Mouse (Mus musculus) adipocyte (in vitro differentiated cells): Measurements from ENCODE around the gene Slk.

Experiments used
- DNase-seq: peaks from one replicate; pipeline ENCODE4 v3.0.0-alpha.2; 2016; ENCODE audit warnings: low spot score

Slk gene

DNA sequence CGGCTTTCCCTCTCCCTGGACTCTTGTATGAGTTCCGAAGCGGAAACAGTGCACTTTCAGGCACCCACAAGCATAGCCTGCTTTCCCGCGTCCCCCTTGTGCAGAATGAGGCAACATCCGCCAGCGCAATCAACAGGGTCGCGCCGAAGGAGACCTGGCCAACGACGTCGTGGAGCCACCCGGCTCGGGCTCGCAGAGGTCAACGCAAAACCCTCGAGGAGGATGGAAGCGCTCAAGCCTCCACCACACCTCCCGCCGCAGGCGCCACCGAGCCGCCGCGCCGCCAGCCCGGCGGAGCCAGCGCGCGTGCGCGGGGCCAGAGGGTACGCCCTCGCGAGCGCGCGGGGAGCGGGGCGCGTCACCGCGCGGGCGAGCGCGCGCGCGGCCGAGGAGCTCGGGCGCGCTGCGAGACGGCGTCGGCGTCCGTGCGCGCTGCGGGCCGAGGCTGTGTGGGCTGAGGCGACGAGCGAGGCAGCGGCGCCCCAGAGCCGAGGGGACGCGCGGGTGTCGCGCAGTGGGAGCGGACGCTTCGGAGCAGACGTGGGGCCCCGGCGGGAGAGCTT is at the start of gene Slk:
TSS of gene Slk (plus strand) at position 454 of the 563 bp plus-strand sequence.
- DNase-seq = peak; percentile 82

DNA sequence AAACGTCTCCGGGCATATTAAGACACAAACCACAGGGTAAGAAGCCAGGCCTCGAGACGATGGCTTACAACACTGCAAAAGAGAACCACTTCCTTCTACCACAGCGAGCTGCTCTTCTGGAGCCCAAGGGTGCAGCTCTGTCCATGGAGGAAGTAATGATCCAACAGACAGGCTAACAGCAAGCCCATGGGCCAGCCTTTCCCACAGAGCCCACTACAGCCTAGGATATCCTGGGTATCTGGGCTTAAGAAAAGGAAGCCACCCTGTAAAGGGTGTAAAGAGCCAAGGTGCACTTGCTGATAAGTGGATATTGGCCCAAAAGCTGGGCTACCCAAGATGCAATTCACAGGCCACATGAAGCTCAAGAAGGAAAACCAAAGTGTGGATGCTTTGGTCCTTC is 48.2 kb upstream of the Slk start:
- DNase-seq = no peak

DNA sequence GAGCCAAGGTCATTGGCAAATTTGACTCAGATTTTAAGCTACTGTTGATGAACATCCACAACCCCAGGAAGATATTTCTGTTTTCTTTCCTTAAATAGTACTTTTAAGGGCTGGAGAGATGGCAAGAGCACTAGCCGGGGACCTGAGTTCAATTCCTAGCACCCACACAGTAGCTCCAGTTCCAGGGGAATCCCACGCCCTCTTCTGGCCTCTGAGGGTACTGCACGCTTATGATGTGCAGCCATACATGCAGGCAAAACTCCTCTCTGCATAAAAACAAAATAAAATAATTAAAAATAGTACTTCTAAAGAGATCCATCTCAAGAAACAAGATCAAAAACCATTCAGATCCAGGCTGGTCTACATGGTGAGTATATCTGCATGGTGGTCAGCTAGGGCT is 47.0 kb upstream of the Slk start:
- no peak for DNase-seq

DNA sequence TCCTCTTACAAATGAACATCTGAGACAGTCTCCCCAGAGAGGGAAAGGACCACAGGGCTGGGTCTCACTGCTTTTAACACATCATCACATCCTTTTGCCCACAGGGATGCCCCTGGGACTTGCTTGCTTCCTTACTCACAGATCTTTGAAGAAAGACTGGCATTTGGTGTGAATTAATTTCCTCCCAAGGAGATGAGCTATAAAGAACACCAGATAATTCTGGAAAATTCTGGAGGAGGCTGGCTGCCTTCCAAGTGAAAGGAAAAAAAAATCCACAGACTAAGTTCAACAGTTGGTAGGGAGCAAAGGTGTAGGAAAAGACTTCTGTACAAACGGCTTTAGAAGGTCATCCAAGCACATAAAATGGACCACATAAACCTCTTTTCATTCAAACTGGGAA is 45.3 kb upstream of the Slk start:
- DNase-seq = peak; percentile 58

DNA sequence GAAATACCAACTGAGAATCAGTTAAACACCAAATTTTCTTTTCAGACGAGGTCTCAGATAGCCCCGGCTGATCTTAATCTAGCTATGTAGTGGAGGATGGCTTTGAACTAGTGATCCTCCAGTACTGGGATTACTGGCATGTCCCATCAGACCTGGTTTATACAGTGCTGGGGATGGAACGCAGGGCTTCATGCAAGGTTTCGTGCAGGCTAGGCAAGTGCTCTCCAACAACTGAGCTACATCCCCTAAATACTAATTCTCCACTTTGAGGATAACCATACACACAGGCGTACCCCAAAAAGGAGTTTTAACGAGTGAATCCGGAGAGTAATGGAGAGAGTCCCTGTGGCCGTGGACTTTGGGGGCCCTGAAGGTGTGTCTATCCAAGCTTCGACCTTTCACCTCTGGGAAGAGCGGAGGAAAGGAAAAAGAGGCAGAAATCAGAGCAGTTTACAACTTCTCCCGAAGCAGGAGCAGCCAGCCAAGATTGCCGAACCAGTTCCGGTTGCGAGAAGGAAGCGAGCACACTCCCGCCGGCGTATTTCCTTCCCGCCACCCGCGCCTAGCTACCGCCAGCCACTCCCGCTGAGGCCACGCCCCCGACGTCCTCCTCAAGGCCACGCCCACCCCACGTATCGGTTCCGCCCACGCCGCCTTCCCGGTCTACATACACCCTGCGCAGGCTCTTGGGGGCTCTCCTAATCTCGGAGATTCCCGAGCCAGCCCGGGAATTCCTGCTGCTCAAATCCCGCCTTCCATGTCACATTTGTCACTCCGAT is 42.8 kb upstream of the Slk start:
- DNase-seq = peak; percentile 84

DNA sequence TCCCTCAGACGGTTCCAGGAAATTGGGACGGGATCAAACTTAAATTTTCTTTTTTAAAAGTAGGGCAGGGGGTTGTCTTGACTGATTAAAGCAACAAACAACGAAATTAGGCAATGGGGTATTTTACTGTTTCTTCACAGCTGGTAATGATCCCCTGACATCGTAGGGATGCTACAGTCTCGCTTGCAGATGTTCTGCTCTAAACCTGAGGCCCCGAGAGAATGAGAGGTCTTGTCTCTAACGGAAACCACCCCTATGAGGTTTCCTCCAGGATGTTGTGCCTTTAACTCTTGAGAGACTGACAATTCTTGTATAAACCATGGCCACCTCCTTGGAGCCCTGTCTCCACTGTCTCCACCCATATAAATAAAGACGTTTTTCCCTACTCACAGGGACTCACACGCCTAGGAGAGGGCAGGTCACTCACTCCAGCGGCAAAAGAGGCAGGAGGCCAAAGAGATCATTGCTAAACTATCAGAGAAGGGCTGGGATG is 42.1 kb upstream of the Slk start, which contains the start of gene Stn1:
TSS of gene Stn1 (minus strand) at position 208 of the 493 bp plus-strand sequence.
- peak; percentile 14 for DNase-seq

DNA sequence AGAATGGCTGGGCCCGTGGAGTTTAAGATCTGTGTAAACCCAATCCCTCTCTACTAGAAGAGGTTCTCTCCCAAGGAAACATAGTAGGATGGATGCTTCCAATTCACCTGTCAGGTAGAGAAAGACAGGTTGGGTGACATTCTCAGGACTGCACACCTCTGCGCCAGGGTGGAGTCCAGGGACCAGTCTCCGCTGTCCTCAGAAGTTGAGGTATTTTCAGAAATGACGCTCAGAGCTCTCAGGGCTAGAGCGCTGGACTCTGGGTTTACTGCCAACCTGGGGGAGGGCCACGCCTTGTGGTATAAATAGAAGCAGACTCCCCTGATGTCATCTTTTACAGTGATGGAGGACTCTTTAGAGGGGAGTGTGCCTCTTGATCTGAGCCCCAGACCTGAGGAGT is 41.6 kb upstream of the Slk start:
- DNase-seq = no peak

DNA sequence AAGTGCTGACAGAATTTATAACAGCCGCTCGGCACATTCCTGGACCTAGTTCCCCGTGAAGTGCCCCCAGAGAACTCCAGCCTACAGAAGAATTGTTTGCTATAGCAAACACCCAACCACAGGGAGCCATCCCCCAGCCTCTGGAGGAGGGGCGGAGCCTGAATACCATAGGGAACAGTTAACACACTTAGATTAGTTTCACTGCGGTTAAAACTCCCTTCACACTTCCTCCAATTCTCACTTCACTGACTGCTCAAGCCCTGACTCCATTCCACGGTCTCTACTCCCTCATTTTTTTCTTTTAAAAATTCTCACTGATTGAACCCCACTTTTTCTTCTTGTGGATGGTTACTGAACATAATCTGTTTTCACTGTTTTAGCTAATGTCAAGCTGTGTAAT is 40.7 kb upstream of the Slk start:
- no peak for DNase-seq

DNA sequence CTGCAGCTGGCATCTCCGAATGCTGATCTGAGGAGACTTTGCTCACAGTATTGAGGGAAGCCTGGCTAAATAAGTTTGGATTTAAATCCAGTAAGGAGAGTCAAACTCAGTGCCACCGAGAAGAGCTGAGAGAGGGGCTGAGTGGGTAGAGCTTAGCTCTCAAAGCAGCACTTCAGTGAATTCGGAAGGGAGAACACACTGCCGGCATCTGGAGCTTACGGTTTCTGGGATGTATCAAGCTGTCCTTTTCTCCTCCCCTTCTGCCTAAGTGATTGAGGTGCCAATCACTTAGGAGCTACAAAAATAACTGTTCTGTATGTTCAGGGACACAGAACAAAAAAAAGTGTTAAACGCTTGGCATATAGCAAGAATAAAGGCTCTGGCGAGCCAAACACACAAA is 37.0 kb upstream of the Slk start:
- DNase-seq = no peak

DNA sequence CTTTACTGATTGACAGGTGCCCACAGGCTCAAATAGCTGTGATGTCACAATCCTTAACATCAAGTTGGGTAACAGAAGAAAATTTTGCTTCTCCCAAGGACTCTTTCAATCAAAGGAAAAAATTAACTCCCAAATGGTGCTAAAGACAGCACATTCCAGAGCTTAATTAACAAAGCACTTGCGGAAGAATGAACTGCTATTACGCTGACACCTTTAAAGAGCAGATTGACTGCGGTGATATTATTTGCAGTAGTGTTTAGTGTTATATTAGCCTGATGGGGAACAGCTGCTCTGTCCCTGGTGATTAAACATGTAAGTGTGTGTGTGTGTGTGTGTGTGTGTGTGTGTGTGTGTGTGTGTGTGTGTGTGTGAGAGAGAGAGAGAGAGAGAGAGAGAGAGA is 34.4 kb upstream of the Slk start:
- no peak for DNase-seq

DNA sequence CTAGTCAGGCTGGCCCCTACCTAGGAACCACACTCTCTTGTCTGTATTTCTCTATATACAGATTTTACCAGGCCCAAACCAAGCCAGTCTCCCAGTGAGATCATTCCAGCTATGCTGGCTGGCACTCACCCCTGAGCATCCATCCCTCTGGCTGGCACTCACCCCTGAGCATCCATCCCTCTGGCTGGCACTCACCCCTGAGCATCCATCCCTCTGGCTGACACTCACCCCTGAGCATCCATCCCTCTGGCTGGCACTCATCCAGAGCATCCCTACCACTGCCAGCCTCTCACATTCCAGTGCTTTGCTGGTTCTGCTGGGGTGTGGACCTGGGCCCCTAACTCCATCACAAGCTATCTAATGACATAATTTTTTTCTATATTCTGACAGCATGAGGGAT is 34.0 kb upstream of the Slk start:
- no peak for DNase-seq

DNA sequence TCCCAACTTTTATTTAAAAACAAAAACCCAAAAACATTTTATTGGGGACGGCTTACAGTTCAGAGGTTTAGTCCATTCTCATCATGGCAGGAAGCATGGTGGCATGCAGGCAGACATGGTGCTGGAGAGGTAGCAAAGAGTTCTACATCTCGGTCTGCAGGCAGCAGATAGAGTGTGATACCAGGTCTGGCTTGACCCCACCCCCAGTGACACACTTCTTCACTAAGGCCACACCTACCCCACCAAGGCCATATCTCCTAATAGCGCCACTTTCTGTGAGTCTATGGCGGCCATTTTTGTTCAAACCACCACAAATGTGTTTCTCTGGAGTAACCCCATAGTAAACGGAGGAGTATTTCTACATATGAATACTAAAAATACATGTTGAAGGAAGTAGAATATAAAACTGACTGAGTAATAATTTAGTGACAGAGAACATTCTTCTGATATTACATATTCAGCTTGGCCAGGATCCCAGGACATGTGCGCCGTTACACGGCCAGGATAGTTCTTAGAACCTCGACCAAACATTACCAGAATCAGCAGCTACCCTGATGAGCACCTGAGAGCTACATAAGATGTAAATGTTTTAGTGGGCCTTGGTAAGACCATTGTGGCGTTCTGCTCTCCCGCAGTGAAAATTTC is 30.9 kb upstream of the Slk start:
- DNase-seq = no peak

DNA sequence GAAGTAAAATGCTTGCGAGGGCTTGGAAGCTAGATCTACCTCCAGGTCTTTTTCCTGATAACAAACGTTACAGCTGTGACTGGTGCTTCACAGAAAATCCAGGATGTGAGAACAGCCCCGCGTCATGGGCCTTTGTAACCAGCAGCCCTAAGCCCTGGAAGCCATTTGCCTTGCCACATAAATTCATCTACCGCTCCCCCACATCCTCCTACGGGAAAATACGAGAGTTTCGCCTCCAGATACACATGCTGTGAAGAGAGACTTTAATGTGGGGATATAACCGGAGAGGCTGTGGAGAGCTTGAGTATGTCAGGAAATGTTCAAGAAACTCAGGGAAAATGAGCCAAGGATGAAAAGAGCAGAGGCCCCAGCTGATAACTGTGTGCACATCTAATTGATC is 30.3 kb upstream of the Slk start:
- DNase-seq = no peak

DNA sequence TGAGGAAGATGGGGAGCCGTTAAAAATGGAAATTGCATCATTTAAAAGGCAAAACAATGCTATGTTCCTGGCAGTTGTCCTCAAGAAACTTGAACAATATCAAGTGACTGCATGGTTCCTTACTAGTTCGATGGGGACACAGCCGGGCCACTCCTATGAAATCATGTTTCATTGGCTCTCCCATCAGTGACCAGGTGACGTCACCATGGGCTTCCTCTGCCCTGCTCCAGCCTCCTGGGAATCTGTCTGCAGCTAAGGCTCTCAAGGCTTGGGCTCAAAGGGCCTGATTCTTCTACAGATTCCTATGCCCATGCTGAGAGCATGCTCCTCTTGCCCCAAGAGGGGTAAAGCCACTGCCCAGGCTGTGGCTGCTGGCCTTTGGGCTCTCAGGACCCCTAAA is 29.9 kb upstream of the Slk start:
- DNase-seq = no peak

DNA sequence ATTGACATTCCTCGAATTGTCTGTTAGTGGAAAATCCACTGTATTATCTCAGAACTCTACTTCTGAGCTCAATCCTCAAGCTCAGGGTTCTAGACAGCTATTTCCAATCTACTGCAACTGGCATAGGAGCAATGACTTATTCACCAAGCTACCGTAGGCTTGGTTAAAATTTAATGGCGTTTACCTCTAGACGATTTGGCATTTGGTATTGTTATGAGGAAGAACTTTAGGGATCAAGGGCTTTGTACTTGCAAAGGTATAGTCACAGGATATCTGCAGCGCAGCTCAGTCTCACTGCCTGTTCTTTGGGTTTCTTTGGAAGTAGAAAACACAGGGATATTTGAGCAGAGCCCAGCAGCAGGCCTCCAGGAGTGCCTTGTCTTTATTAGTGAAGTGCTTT is 20.3 kb upstream of the Slk start:
- no peak for DNase-seq

DNA sequence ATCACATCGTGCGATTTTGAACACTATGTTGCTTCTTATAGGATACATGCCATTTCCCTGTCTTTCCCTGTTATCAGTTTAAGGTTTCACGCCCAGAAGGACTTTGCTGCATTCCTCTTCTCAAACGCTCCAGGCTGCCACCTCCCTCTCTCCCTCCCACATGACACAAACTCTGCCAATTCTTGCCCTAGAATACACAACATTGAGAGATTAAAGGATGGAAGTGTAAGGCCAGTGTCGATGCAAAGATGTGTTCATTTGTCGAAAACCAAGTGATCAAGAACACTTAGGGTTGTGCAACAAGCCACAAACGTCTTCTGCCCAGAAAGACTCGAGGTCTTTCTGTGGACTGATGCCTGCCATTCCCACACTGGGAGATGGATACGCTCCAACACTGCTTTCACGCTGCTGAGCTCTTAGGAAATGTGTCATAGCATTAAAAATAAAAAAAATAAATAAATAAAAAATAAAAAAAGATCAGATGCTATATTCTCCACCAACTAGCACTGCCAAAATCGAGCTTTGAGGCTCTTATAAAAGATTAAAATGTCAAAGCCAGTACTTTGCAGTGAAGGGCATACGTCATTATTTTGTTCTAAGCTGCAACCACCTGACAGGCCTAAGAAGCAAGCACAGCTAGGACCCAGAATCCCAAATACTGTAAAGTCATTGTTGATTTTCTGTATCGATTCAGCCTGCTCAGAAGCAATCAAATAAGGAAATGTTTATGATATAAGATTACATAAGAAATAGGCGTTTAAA is 19.5 kb upstream of the Slk start:
- peak; percentile 79 for DNase-seq

DNA sequence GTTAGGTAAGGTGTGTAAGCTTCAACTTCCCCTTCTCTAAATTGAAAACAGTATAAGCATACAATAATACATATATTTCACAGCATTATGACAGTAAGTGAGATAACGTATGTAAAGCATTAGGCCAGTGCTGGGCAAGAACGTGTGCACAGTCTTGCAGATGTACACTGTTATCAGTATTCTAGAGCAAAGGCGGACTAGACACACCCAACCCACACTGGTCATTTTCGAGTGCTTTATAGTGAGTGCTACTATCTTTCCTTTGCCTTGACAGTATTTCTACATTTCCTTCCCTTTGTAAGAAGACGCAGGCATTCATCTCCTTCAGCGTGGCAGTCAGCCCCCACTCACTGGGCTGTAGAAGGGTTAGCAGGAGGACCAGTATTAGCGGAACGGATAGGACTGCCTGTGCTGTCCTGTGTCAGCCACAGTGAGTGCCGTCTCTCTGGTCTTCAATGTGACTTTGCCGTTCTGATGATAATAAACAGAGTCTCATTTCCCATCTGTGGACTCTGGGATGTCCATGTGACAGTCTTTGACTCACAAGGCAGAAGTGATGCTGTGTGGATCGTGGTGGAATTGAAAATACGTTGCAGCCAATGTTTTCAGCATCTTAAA is 18.8 kb upstream of the Slk start:
- DNase-seq = no peak

DNA sequence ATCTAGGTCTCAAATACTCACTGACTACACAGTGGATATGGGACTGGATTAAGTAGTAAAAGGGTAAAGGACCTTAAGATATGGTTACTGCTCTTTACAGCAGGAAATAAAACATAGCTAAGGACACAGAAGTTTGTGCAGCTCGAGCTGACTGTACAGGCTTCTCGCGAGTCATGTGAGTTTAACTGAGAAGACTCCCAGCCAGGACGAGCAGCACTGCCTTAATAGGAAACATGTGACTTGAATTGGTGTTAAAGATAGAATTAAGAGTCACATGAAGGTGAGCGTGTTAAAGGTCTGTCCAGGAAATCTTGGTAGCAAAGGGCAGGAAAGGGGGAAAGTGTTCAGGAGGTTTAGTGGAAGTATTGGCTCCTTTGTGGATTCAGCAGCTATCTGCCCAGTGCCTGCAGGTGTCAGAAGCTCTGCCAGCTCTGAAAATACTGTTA is 17.5 kb upstream of the Slk start:
- DNase-seq = peak; percentile 34

DNA sequence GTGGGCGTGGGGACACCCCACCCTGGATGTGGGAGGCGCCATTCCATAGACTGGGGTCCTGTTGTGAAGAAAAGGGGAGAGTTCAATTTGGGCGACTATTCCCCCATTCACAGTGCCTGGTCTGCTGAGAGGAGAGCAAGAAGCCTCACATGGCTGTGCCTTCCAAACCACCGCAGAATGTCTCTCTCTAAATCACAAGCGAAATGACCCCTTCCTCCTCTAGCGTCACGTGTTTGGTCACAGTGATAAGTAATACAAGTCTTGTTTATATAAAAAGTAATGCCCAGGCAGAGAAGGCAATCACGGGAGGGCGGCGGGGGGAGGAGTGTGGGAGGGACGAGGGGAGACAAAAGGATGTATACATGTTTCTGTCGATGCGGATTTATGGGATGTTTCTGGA is 15.8 kb upstream of the Slk start:
- no peak for DNase-seq

DNA sequence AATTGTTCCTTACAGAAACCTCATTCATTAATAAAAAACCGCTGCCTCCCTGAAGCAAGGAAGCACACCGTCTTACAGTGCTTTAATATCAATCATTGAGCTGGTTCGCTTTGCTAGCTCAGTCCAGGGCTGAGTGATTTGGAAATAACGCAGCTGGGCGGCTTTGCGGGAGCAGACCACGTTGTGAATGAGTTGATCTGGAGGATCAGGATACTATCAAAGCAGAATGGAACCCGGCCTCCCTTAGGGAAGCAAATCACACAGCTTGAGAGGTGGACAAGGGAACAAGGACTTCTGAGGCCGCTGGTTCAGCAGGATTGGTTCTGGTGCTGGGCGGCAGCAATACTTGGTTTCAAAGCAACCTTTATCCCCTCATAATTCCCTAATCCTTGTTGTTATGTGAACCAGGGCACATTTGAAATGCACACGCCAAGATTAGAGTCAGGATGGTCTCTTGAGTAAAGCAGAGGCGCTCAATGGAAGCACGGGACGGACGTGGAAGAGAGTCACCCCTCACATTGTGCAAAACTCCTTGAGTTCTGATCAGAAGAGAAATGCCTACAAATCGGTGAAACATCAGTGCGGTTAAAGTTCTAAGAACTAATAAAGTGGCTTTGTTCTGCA is 14.3 kb upstream of the Slk start:
- no peak for DNase-seq

DNA sequence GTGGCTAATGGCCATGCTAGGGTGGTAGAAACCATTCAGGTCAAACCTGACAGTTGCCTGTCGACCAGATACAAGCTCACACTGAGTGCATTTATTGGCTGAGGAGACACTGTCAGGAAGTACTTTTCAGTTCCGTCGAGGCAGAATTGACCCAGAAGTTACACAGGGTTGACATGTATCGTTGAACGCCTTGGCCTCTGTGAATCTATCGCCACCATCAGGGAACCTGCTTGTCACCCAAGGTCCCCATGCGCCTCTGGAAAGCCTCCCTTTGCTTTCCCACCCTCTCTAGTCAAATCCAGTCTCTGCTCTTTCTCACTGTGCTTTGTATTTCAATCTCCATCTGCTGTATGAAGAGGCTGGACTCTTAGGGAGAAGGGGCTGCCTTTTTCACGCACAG is 13.5 kb upstream of the Slk start:
- no peak for DNase-seq

DNA sequence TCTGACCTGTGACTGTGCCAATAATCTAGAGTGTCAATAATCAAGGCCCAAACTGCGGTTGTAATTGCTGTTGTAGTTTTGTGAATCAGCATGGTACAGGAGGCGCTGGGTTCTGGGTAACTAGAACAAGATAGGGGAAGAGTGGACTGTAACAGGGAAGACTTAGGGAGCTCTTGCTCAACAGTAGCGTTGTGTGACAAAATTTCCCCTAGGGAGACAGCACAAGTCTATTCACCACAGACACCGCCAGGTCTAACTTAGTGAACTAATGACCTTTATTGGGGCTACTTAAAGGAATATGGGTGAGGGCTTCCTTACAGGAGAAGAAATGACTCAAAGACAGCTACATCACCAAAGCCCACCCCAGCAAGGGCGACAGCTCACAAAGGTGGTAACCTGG is 9.4 kb upstream of the Slk start:
- no peak for DNase-seq
